Mouse (Mus musculus): ENCODE results near the gene Ldhb. TPM values are rescaled to one million over a fixed set of nuclear protein-coding genes. Genes with fewer than 3 reads are reported as not detected.
A peak's percentile ranks its signal among the peaks of the same experiment; 100 is the strongest.
"Not testable (repeated sequence)": the region's sequence is repeated elsewhere in the genome, so short reads cannot be mapped to it uniquely, and the experiment has no call there.

The Ldhb gene
- polyA plus RNA-seq, 1 experiment from 2014 or later, result 151 TPM

DNA sequence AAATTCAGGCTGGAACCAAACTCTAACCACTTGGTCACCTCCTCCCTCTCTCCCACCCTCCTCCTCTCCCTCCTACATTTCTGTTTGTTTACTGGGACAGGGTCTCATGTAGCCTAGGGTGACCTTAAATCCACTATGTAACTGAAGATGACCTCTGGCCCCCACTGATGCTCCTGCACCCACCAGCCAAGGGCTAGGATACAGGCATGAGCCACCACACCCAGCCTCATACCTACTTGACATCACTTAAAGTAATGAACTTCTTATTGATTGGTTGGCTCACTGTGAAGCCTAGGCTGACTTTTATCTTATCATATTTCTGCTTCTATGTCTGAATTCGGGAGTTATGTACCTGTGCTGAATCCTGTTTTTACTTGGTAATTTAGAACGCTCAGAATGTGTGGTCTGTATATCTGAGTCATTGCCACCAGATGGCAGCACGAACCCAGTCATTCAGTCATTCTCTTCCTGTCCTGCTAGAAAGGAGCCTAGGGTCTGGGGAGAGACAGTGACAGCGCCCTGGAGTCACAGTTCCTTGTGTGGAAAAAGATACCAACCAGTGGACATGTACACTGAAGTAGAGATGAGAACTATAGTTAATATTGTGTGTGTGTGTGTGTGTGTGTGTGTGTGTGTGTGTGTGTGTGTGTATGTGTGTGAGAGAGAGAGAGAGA lies 17.0 kb upstream of the Ldhb start:
- Histone ChIP-seq H3K9ac (ENCODE audit: low read length) (no peak overlapping the region), H3K27ac (replicated peaks) (no peak overlapping the region), H3K4me2 (replicated peaks; ENCODE audit: low read depth) (no peak overlapping the region), H3K9me3 (ENCODE audit: control insufficient read depth, low read length) (no peaks in the 10 kb centered on the region), H3K36me3 (ENCODE audit: control insufficient read depth, insufficient read depth, low read length) (no peaks in the 10 kb centered on the region), H3K4me3 (ENCODE audit: low read depth, low read length) (no peak overlapping the region), H3K27me3 (ENCODE audit: control insufficient read depth, insufficient read depth, low read length) (no peaks in the 10 kb centered on the region), H3K4me1 (replicated peaks; ENCODE audit: control insufficient read depth, insufficient read depth) (0 out of 2 replicates have a peak, but pooled peaks cover 3% of the 10 kb centered on the region)
- DNase-seq (ENCODE audit: low spot score) (peak; percentile 70), ATAC-seq (ENCODE audit: low FRiP score, low TSS enrichment) (peak; percentile 73)
- TF ChIP-seq EP300 (optimal IDR thresholded peaks at IDR 0.05), result no peak
- peak; percentile 94 for TF ChIP-seq CTCF (IDR thresholded peaks at IDR 0.05; ENCODE audit: low read depth)
- WGBS, result 6% methylated on average over 4 of the region's 4 CpGs

DNA sequence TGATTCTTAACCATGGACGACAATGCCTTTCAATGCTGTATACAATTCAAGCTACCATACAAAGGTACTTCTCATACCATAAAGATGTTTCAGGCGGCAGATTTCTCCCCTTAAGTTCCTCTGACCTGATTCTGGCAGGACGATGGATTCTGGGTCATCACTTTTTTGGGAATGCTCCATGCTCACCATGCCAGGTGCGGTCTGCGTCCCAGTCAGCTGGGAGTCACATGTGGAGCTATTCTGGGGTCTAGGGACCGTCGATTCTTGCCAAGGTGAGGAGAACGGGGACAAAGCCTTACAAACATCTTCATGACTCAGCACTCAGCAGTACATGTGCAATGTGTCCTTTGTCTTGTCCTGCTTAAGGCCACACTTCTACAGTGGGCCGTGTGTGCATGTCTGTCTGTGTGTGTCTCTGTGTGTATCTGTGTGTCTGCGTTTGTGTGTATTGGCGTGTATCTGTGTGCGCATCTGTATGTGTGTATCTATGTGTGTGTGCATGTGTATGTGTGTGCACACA lies 13.9 kb upstream of the Ldhb start:
- ATAC-seq (ENCODE audit: low FRiP score, low TSS enrichment), result no peak
- no peaks in the 10 kb centered on the region for H3K4me1 ChIP-seq (replicated peaks; ENCODE audit: control insufficient read depth, insufficient read depth)
- no peak for TF ChIP-seq CTCF (IDR thresholded peaks at IDR 0.05; ENCODE audit: low read depth)
- TF ChIP-seq EP300 (optimal IDR thresholded peaks at IDR 0.05), result no peak

DNA sequence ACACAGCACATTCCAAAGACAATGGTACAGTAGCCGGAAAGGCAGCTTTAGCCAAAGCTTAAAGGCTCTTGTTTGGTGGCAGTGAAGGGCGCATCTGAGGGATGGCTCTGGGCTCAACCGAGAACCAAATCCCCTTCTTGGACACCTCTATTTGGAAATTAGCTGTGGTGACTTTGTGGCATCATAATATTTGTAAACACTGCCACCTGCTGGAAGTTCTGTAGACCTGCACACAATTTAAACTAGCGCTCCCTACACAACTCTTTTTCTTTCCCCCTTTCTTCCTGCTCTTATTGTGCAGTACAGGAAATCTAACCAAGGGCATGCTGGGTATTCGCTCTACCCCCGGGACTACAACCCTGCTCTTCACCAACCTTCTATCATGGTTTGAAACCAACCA lies 11.4 kb upstream of the Ldhb start:
- DNase-seq (ENCODE audit: low spot score), result no peak
- Histone ChIP-seq H3K9ac (ENCODE audit: low read length) (no peak overlapping the region), H3K4me2 (replicated peaks; ENCODE audit: low read depth) (no peak overlapping the region), H3K9me3 (ENCODE audit: control insufficient read depth, low read length) (no peaks in the 10 kb centered on the region), H3K36me3 (ENCODE audit: control insufficient read depth, insufficient read depth, low read length) (no peaks in the 10 kb centered on the region), H3K4me1 (replicated peaks; ENCODE audit: control insufficient read depth, insufficient read depth) (no peaks in the 10 kb centered on the region), H3K27me3 (ENCODE audit: control insufficient read depth, insufficient read depth, low read length) (no peaks in the 10 kb centered on the region), H3K27ac (replicated peaks) (no peak overlapping the region), H3K4me3 (ENCODE audit: low read depth, low read length) (no peak overlapping the region)
- TF ChIP-seq EP300 (optimal IDR thresholded peaks at IDR 0.05) (no peak), CTCF (IDR thresholded peaks at IDR 0.05; ENCODE audit: low read depth) (peak; percentile 85)
- peak; percentile 20; the same call in 1 of the 2 replicates for ATAC-seq (ENCODE audit: low FRiP score, low TSS enrichment)
- WGBS, result 8% methylated on average over 6 of the region's 6 CpGs

More for the DNA sequence above, 13.9 kb upstream of the Ldhb start:
- H3K36me3 ChIP-seq (ENCODE audit: control insufficient read depth, insufficient read depth, low read length), result no peaks in the 10 kb centered on the region
- no peak overlapping the region for H3K9ac ChIP-seq (ENCODE audit: low read length)
- no peaks in the 10 kb centered on the region for H3K9me3 ChIP-seq (ENCODE audit: control insufficient read depth, low read length)
- 78% methylated on average over 12 of the region's 12 CpGs for WGBS
- no peak overlapping the region for H3K27ac ChIP-seq (replicated peaks)
- no peak overlapping the region for H3K4me3 ChIP-seq (ENCODE audit: low read depth, low read length)
- H3K27me3 ChIP-seq (ENCODE audit: control insufficient read depth, insufficient read depth, low read length), result no peaks in the 10 kb centered on the region
- no peak overlapping the region for H3K4me2 ChIP-seq (replicated peaks; ENCODE audit: low read depth)
- DNase-seq (ENCODE audit: low spot score), result no peak

DNA sequence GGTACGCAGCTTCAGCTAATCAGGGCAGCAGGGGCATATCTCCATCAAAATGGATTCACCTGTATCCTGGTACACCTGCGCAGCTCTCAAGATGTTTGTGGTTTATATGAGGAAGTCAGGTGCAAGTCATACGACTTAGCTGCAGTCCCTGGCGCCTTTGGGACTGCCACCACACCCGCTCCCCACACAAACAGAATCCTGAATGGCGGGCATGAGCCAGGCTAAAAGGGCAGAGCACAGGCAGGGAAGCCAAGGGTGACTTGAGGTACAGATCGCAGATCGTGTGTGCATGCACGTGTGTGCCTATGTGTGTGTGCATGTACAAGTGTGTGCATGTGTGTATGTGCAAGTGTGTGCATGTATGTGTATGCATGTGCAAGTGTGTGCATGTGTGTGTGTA lies 7.6 kb upstream of the Ldhb start:
- H3K4me3 ChIP-seq (ENCODE audit: low read depth, low read length); H3K27me3 ChIP-seq (ENCODE audit: control insufficient read depth, insufficient read depth, low read length); H3K4me1 ChIP-seq (replicated peaks; ENCODE audit: control insufficient read depth, insufficient read depth); H3K9ac ChIP-seq (ENCODE audit: low read length); H3K27ac ChIP-seq (replicated peaks); H3K36me3 ChIP-seq (ENCODE audit: control insufficient read depth, insufficient read depth, low read length); H3K4me2 ChIP-seq (replicated peaks; ENCODE audit: low read depth); H3K9me3 ChIP-seq (ENCODE audit: control insufficient read depth, low read length): not testable (repeated sequence)
- ATAC-seq (ENCODE audit: low FRiP score, low TSS enrichment) (peak; percentile 73), DNase-seq (ENCODE audit: low spot score) (peak; percentile 36)
- 58% methylated on average over 8 of the region's 9 CpGs for WGBS

DNA sequence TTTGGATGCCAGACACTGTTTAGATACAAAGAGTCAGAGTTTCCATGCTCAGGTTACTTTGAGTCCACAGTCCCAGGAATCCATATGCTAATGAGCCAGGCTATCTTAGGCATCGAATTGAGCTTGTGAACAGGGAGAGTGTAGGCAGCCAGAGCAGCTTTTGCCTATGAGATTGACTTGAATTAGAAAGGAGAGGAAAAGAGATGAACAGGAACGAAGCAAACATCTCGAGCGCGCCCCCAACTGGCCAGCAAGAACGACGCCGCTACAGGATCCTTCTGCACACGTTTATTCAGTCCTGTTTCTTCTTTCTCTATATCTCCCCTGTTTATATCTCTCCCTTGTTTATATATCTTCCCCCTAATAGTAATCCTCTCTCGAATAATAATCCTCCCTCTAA lies 7.2 kb upstream of the Ldhb start:
- DNase-seq (ENCODE audit: low spot score) (peak; percentile 70), ATAC-seq (ENCODE audit: low FRiP score, low TSS enrichment) (no peak)
- 6% methylated on average over 10 of the region's 10 CpGs for WGBS
- no peak overlapping the region for H3K4me2 ChIP-seq (replicated peaks; ENCODE audit: low read depth)
- H3K27me3 ChIP-seq (ENCODE audit: control insufficient read depth, insufficient read depth, low read length), result no peaks in the 10 kb centered on the region
- peak; percentile 66 for TF ChIP-seq CTCF (IDR thresholded peaks at IDR 0.05; ENCODE audit: low read depth)
- no peak for TF ChIP-seq EP300 (optimal IDR thresholded peaks at IDR 0.05)
- no peaks in the 10 kb centered on the region for H3K36me3 ChIP-seq (ENCODE audit: control insufficient read depth, insufficient read depth, low read length)
- no peak overlapping the region for H3K27ac ChIP-seq (replicated peaks)
- no peaks in the 10 kb centered on the region for H3K9me3 ChIP-seq (ENCODE audit: control insufficient read depth, low read length)
- no peak overlapping the region for H3K4me3 ChIP-seq (ENCODE audit: low read depth, low read length)
- H3K9ac ChIP-seq (ENCODE audit: low read length), result no peak overlapping the region
- no peaks in the 10 kb centered on the region for H3K4me1 ChIP-seq (replicated peaks; ENCODE audit: control insufficient read depth, insufficient read depth)

DNA sequence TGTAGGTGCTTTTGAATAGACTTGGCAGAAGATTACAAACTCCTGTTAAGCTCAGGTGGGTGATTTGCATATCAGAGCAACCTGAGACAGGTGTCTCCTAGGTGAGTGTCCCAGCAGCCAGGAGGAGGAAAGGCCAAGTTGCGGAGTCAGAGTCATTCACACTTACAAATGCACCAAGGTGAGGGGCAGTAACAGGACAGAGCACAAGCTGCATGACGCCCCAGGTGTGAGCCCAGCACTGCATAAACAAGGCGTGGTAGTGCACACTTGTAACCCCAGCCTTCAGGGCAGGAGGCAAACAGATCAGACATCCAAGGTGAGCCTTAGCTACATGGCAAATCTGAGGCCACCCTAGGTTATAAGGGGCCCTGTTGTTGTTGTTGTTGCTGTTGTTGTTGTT lies 5.1 kb upstream of the Ldhb start:
- no peak overlapping the region for H3K27ac ChIP-seq (replicated peaks)
- TF ChIP-seq EP300 (optimal IDR thresholded peaks at IDR 0.05), result no peak
- TF ChIP-seq CTCF (IDR thresholded peaks at IDR 0.05; ENCODE audit: low read depth), result no peak
- H3K4me1 ChIP-seq (replicated peaks; ENCODE audit: control insufficient read depth, insufficient read depth), result no peaks in the 10 kb centered on the region
- H3K36me3 ChIP-seq (ENCODE audit: control insufficient read depth, insufficient read depth, low read length), result no peaks in the 10 kb centered on the region
- no peak overlapping the region for H3K4me2 ChIP-seq (replicated peaks; ENCODE audit: low read depth)
- H3K9ac ChIP-seq (ENCODE audit: low read length), result no peak overlapping the region
- no peak overlapping the region for H3K4me3 ChIP-seq (ENCODE audit: low read depth, low read length)
- H3K9me3 ChIP-seq (ENCODE audit: control insufficient read depth, low read length), result no peaks in the 10 kb centered on the region
- no peaks in the 10 kb centered on the region for H3K27me3 ChIP-seq (ENCODE audit: control insufficient read depth, insufficient read depth, low read length)
- peak; percentile 26; the same call in 1 of the 2 replicates for ATAC-seq (ENCODE audit: low FRiP score, low TSS enrichment)
- DNase-seq (ENCODE audit: low spot score), result no peak
- 35% methylated on average over 3 of the region's 3 CpGs for WGBS
